Mouse (Mus musculus): ENCODE results near the gene Itgb2l.

GRCm38 (mm10) chr16:96375538-96375937 lies 67.9 kb downstream of the Itgb2l start:
- TF ChIP-seq CHD2 (IDR thresholded peaks at IDR 0.05; ENCODE audit: low read depth, low read length) (no peak), MAFK (IDR thresholded peaks at IDR 0.05; ENCODE audit: insufficient read depth, low read depth, low read length) (no peak), ZC3H11A (IDR thresholded peaks at IDR 0.05; ENCODE audit: borderline replicate concordance, low read depth, low read length) (no peak), HCFC1 (IDR thresholded peaks at IDR 0.05; ENCODE audit: borderline replicate concordance, insufficient read depth, low read length) (no peak), ZNF384 (IDR thresholded peaks at IDR 0.05; ENCODE audit: low read depth, low read length) (no peak)

Data from ES-E14 (cell line).